Mouse (Mus musculus): ENCODE data around the gene Braf.

Gene Braf

DNA sequence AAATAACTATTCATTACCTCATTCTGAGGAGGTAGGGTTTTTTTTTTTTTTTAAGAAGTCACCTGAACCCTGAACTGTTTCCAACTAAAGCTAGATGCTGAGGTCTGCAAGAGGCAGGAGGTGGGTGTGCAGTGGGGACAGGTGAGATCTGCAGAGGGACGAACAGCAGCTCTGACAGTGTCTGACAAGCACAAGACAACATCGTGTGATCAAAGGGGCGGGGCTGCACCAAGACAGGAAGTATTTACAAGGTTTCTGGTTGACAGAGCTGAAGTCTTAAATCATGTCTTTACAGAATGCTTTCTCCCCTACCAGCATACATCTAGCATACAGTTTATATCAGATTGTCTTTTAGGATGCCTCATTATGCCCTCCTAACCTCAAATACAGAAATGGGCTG is 118.4 kb downstream of the Braf start:
- peak; percentile 65 to 67 for DNase-seq

DNA sequence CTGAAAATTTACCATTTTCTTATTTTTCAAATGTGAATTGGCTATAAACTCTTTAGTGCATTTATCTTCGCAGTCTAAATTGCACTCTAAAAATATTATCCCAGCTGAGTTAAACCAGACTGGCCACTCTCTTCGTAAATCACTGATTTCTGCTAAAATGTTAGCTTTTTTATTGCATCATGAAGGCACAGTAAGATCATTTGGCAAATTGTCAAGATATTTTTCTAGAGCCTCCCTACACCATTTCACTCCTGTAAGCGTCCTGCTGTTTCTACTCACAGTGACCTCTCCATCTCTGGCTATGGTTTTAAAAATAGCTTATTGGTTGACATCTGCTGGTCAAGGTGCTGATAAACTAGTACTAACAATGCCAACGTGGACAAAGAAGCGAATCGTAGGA is 119.2 kb downstream of the Braf start:
- DNase-seq = no peak

DNA sequence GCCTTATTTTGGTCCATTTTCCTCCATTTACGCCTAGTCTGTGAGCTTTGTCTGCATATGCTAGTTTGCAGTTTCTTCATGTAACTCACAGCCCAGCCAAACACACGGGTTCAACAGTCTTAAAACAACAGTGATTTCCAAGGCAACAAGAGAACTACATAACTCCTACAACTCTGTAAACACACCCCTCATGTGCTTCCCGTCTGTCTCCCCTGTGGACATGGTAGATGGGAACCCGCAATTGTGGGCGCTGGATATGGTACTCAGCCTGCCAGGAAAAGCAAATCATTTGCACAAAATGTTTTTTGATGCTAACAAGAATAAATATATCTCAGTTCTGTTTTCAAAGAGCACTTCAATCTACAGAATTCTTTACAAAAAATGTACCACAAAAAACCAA is 120.7 kb downstream of the Braf start:
- DNase-seq = no peak

DNA sequence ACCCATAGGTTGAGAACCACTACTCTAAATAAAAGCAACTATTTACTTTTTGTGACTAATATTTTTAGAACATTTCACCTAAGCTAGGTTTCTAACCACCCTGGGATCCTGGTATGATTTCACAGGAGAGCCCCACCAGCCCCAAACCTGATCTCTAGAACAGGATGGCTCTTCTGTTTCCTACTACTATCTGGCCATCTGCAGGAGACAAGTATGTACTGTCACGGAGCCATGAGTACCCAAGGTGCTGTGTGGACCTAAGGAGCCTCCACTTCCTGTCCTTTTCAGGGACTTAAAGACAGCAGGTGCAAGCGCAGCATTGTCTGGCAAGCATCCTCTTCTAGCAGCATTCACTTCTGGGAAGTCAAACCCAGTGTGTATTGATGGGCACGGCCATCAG is 123.4 kb downstream of the Braf start:
- no peak for DNase-seq

DNA sequence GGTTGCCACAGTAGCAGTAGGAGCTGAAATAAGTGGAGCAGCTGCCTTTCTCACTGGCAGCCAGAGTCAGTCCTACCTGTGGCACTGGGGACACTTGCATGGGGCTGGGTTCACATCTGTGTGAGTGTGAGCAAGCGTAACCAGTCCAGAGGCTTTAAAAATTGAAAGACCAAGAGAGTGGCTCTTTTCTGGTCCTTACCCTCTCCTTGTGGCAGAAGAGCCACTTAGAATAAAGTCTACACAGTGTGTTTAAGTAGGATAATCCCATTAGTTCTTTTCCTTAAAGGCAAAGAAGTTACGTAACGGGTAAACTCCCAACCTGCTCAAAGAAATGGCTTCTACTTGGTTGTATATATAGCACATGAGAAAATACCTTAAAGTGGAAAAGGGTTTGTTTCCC is 124.4 kb downstream of the Braf start:
- DNase-seq = no peak

DNA sequence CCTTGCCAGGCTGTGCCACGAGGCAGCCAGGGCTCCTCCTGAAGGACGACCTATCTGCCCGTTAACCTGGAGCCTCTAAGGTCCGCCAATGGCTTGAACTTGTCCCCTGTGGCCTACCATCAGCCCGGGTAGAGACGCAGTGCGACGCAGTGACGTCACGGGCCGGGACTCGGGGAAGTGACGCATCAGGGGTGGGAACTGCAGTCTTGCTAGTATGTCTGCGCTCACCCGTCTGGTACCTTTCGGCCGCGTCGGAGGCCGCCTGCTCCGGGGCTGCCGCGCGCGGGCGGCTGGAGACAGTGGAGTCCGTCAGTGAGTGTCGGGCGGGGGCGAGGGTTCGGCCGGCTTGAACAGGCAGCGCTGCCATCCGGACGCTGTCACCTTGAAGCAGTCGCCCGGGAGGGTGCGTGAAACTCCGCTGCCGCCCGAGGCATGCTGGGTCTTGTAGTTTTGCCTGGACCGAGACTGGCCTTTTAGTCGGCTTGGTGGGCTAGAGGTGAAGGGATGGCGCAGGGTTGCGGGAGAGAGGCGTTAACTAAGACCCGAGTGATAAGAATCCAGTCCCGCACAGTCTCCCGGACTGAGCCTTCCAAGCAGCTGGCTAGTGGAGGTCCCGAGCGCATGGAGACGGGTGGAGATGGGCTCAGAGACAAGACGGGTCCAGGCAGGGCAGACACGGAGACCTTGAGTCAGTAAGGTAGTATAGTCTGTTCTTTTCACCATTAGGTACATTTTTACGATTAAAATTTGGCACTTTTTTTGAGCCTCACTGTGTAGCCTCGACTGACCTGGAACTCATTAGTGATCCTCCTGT is 132.7 kb downstream of the Braf start, which contains the start of gene Ndufb2:
Gene Ndufb2 (plus strand): TSS at position 174 of the 814 bp plus-strand sequence.
- peak; percentile 95 for DNase-seq

DNA sequence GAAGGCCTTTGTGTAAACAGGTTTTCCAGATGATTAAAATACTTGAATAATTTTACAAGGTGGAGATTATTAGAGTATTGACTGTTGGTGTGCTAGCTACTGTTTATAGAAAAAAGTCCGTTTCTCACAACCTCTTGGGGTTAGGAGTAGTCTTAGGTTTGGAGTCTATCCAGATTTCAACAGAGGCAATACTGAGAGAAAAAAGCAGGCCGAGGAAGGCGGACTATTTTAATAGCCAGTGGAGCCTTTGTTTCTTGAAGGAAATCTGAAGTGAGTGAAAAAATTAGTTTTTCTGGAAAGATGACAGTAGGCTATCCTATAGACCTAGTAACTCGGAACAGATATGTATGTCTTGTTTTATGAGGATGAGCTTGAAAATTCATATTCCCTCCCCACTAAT is 133.8 kb downstream of the Braf start:
- DNase-seq = no peak

DNA sequence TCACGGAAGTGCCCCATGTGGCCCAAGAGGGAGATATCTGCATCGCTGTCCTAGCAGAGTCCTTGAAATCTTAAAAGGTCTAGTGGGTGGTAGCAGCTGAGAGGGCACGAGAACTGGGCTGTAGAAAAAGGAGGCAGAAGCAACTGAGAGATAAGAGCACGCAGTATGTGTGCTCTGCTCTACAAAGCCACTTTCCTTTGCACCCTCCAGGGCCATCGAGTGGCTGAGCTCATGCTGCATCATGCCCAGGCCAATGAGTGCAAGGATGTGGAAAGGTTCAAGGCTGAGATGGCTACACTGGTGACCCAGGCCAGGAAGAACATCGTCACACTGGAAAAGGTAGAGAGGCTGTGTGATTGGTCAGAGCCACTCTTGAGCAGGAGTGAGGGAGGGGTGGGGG is 139.7 kb downstream of the Braf start, which contains the start of gene Gm42420:
Gene Gm42420 (plus strand): TSS at position 237 of the 400 bp plus-strand sequence.
- no peak for DNase-seq

DNA sequence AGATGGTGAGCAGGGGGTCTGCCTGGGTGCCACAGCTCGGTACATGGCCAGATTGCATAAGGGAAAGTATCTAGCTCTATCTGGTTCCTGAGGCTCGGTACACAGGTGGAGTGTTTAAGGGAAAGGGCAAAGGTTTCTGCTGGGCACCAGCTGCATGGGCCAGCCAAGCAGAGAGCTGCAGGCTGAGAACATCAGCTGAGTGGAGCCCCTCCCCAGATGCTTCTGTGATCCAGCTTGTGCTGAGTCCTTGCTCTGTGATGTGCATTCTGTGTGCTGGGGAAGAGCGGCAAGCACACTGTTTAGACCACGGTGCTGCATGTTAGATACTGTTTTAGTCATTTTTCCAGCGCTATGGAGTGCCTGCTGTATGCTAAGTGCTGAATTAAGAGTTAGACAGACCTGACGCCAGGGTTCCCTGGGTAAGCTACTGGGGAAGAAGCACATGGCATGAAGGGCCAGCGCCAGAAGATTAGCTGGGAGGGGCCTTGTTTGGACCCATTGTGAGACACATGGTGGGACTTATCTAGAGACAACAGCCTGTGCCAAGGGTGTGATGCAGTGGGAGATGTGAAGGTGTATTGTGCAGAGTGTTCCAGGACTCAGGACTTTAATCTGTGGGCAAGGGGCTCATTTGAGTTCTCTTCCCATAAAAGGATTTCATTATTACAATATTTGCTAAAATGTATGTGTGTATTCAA is 144.0 kb downstream of the Braf start:
- no peak for DNase-seq

DNA sequence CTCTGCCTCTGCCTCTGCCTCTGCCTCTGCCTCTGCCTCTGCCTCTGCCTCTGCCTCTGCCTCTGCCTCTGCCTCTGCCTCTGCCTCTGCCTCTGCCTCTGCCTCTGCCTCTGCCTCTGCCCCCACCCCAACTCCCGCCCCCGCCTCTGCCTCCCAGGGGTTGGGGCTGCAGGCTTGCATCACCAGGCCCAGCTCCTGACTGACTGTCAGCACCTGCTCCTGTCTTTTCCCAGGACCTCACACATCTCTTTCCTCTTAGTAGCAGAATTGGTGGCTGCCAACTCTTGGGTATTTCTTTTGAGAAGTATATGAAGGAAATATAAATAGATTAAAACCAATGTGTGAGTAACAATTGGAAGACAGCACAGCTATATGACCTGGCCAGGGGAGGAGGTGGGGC is 144.7 kb downstream of the Braf start:
- no peak for DNase-seq

DNA sequence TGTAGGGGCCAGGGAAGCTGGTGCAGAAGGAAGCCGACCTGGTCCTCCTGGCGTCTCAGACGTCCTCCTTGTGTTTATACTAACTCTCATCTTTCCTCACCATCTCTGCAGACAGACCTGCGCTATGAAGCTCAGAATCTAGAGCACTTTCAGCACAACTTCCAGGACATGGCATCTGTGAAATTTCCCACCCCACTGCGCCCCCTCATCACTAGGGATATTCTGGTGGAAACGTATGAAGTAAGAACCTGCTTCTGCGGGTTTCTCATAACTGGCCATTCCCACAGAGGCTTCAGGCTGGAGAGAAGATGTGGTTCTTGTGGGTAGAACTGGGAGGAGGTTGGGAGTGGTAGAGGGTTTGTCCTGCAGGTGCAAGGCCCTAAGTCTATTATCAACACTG is 145.7 kb downstream of the Braf start:
- DNase-seq = no peak

DNA sequence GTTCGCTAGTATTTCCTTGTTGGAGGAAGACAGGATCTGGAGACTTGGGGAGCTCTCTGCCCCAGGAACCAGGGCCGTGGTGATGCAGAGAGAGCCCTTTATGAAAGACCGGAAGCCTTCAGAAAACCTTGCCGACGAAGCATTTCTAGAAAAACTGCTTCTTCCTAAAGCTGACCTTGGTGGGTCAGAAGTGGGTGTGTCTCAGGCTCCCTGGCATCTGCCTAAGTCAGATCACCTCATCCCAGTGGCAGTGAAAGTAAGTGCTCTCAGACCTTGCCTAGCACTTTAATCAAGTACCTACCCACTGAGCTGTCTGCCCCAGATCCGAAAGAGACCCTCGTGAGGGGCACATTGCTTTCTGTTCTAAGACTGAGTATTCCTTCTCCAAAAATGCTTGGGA is 150.3 kb downstream of the Braf start:
- no peak for DNase-seq

DNA sequence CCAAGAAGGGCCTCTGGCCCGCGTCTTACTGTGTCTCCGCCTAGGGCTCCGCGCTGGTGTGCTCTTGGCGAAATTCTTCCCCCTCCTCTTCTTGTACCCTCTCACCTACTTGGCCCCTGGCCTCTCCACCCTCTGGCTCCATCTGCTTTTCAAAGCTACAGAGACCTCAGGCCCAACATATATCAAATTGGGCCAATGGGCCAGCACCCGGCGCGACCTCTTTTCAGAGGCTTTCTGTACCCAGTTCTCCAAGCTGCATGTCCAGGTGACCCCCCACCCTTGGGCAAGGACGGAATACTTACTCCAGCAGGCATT is 150.8 kb downstream of the Braf start:
- peak in 1 of 2 experiments; percentile 11 for DNase-seq

DNA sequence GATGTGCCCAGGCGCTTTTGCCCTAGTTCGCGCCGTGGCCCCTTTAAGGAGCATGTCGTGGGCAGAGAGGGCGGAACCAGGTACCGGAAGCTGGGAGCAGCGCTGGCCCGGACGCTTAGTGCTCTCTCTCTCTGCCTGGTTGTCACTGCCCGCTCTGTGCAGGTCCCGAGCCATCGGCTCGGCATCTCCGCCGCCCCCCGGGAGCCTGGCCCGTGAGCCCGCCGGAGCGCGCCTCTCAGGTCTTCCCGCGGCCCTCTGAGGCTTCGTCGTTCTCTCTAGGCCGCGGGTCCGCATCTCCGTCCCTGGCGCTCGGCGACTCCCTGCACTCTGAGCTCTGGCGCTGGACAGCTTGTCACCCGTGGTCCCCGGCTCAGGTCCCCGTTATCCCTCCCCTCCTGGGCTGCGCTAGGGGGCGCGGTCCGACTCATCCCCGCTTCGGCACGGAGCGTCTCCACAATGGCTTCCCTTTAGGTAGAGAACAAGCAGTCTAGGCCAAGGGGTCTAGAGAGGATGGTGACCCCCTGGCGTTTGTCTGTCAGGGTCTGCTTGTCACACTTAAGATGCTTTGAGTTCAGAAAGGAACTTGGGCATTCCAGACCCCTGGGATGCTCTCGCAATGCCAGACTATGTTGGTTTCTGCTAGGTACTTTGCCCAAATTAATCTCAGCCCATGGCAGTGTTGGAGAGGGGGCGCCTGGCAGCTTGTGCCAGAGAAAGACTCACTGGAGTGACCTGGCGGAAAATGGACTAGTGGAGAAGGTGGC is 151.3 kb downstream of the Braf start, which contains the start of gene Adck2:
Gene Adck2 (plus strand): TSS at position 83 of the 764 bp plus-strand sequence.
- peak; percentile 78 for DNase-seq

DNA sequence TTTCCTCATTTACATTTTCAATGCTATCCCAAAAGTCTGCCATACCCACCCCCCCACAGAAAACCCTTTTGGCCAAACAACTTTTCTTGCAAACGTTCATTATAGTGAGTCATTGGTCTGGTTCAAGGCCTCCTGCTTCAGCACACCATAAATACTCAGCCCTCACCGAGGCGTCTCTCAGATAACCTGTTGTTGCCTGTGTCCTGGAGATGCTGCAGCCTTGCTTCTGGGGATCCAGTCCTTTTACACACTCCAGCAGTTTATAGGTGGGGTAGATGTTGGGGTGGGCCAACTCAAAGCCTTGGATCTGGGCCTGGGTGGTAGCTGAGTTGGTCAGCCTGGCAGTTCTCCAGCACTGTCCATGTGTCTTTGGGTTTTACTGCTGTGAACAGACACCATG is 154.8 kb downstream of the Braf start:
- DNase-seq = no peak

DNA sequence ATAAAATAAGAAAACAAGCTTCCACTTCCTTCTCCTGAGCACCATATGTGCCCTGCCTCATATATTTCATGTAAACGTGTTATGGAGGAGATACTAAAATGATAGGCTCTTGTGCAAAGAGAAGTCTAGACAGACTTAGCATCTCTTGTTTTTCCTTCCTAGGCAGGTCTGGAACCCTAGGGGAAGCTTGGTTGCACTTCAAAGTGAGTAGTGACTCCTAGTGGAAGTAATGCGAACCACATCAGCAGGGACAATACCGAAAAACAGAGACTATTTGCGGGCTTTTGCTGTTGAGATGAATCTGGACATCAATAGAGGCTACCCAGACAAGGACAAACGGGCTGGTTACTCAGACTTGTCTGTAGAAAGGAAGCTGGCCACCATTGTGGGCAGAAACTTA is 157.7 kb downstream of the Braf start:
- DNase-seq = peak; percentile 37 to 40

DNA sequence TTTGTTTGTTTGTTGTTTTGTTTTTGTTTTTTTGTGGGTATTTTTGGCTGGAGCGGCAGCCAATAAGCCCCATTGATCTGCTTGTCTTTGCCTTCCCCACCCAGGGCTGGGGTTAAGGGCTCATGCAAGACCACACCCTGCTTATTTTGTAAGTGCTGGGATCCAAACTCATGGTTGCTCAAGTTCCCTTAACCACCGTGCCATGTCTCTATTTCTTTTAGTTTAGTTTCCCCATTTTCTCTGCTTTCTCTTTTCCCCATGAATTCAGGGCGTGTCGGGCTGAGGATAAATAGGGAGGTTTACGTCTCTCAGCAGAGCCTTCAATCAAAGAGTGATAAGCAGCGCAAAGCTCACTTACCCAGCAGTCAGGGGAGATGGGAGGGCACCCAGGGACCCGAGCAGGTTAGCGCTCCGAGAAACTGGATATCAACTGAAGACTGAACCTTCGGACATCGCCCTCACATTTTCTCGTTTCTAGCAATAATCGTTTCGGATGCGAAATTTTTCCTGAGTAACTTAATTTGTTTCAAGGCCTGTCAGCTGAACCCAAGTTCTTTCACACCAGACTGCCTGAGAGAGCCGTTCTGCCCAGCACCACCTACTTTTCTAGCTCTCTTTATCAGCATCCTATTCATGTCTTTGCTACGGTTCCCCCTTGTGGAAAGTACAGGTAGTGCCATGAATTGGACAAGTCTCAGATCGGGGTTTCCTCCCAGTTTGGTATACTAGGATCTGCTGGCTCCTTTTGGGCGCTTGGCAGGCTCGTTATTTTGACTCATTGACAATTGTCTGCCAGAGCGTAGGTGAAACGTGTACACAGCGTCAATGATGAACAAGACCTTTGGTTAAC is 162.9 kb downstream of the Braf start:
- DNase-seq = peak; percentile 73 to 81

DNA sequence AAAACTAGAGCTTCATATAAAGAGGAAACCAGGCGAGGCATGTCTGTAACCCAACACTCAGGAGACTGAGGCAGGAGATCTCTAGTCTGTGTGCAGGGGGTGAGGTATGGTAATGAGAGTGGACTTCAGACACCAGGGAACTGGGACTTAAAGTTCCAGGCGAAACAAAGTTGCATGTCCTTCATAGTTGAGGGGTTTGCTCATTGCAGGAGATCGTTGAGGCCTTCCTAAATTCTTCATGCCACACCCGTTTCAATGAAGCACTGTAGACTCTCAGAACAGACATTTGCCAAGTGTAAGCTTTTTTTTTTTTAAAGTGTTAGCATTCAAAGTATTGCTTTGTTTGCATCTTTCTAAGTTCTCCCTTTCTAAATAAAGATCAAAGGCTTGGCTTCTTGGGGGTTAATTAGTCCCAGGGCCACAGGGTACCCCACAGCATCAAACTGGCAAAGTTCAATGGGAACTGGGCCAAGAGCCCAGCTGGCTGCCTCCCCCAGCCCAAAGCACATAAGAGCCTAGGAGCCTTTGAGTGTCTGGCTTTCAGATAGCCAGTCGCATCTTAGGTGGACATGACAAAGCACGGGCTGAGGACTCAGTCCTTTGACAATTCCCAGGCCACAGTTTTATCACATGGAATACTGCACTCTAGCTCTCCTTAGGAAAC is 165.9 kb downstream of the Braf start:
- DNase-seq = no peak

DNA sequence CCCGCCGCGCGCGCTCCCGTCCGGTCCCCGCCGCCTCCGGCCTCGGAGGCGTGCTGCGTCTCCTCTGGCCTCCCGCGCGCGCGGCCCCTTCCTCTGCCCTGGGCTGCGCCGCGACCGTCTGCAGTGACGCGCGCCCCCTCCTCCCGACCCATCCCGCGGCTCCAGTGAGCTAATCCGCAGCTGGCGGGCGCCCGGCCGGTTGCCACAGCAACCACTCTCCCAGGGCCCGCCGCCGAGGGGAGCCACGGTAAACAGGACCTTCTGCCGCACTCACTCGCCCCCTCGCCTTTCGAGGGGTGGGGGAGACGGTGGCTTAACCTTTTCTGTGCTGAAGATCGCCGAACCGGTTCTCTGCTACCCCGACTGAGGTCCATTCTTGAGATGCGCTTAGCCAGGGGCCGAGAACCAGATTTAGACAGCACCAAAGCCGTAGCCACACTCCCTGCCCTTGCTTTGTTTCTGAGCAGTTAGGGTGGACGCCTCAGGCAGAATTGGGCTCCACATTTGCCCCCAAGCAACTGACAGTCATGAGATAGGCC is 167.5 kb downstream of the Braf start, which contains the start of gene Dennd2a:
Gene Dennd2a (minus strand): TSS at position 145 of the 539 bp plus-strand sequence.
- DNase-seq = peak in 1 of 2 experiments; percentile 17

DNA sequence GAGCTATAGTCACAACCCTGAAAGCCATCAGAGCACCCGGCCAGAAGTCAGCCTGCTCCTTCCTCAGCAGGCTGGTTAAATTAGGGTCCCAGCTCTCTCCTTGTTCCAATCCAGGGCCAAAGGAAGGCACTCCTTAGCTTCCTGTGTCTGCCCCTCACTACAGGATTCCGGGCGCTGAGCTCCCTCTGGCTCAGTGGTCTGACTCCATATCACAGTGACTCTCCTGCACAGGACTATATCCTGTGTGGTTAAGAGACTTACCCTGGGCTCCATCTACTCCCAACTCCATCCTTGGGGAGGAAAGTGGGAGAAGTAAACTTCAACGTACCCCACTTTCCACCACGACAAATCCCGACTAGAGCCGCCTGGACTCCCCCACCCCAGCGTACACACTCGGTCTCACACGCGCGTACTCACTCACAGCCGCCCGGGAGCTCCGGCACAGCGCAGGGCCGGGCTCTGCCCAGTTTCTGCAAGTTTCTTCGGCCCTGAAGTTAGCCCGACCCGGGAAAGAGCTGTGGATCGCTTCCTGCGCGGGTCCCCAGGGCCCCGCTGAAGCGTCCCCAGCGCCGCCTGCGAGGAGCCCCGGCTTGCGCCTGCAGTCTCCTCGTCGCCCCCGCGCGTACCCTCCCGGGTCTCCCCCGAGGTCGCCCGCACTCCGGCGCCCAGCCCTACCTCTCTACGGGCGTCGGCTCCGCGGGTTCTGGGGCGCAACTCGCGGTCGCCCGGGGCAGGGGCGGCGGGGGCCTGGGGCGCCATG is 168.2 kb downstream of the Braf start:
- peak; percentile 15 to 27 for DNase-seq

DNA sequence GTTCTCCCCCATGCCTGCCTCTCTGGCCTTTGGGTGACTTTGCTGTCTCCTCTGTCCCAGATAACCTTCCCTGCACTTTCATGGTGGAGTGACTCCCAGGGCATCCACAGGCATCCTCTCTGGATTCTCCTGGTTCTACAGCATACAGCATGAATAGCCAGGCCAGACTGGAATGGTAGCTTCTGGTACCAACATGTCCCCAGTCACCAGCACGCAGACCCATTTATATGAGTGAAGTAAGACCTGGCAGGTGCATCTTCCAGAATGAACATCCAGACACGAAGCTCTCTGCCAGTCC is 169.7 kb downstream of the Braf start:
- DNase-seq = no peak

Data from B cell, adult 2 months (primary cell).